Mouse (Mus musculus) olfactory bulb, adult 2 months (tissue): ENCODE results near the gene Tmbim1.

Source experiments
- CTCF ChIP-seq: fragments of 200-500 bp; IDR thresholded peaks from 2 replicates; pipeline ENCODE4 v1.5.1; 2012; ENCODE audit warnings: low read depth, mild to moderate bottlenecking, low read length, moderate library complexity; ENCODE audit not compliant: insufficient read depth
- POLR2A ChIP-seq: fragments of 200-500 bp; IDR thresholded peaks from 2 replicates; pipeline ENCODE4 v1.6.1; 2012; ENCODE audit warnings: mild to moderate bottlenecking, low read depth, low read length, moderate library complexity; ENCODE audit not compliant: insufficient read depth

DNA sequence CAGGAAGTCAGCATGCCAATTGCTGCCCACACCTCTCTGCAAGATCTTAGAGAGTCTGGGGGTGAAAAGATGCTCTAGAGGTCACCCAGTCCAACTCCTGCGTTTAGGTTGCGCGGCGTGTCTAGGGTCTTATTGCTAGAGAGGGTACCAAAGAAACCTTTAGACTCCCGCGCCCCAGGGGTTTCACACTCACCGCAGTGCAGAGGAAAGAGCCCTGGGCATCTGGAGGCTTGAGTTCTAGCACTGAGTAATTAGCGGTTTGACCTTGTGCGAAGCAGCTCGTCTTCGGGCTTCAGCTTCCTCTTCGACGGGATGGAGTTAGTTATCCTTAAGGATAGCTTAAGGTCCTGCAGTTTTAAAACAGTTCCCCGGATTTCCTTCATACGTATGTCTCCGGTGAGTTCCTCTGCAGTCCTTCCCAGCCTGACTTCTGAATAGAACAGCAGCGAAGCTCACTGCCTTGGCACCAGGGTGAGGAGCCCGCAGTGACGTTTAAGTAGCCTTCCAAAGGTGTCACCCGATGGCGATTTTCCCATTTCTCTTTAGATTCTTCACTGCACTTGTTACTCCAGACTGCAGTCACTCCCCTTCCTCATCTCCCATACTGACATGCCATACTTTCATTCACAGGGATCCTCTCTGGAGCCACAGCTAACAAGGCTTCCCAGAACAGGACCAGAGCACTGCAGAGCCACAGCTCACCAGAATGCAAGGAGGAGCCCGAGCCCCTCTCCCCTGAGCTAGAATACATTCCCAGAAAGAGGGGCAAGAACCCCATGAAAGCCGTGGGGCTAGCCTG, 20.0 kb downstream of the Tmbim1 start:
- TF ChIP-seq POLR2A (no peak), CTCF (no peak)
